Mouse (Mus musculus): ENCODE data around the gene Tnnc2. TPM values are rescaled to one million over a fixed set of nuclear protein-coding genes. Genes with fewer than 3 reads are reported as not detected.
"Not testable (repeated sequence)": the region's sequence is repeated elsewhere in the genome, so short reads cannot be mapped to it uniquely, and the experiment has no call there.

Gene Tnnc2
- polyA plus RNA-seq, 1 experiment from 2014 or later: 8.1 TPM

DNA sequence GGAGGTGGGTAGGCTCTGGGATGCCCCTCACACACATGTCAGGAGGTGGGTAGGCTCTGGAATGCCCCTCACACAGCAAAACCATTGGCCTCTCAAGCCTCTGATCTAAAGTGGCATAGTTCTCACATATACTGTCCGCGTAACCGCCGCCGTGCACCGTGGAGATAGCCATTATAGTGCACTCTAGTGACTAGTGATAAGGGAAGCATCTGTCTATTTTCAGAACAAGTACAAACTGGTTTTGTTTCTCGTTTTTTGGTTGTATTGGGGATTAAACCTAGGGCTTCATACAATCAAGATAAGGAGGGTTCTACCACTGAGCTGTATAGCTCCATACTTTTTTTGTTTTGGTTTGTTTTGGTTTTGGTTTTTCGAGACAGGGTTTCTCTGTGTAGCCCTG is 36.1 kb upstream of the Tnnc2 start:
- H3K27ac ChIP-seq: no peak overlapping the region
- peaks cover 12% of the 10 kb centered on the region; the same call in 1 of the 2 replicates for H3K4me1 ChIP-seq
- H3K4me3 ChIP-seq (replicated peaks): no peak overlapping the region
- no peak for ATAC-seq (ENCODE audit: insufficient read depth, low FRiP score, low read depth)
- peaks cover 6% of the 10 kb centered on the region; the same call in 1 of the 2 replicates for H3K36me3 ChIP-seq
- no peak overlapping the region for H3K9ac ChIP-seq
- no peak overlapping the region for H3K4me2 ChIP-seq
- no peaks in the 10 kb centered on the region for H3K27me3 ChIP-seq (replicated peaks)
- no peaks in the 10 kb centered on the region for H3K9me3 ChIP-seq
- WGBS: 88% methylated on average over 8 of the region's 8 CpGs

DNA sequence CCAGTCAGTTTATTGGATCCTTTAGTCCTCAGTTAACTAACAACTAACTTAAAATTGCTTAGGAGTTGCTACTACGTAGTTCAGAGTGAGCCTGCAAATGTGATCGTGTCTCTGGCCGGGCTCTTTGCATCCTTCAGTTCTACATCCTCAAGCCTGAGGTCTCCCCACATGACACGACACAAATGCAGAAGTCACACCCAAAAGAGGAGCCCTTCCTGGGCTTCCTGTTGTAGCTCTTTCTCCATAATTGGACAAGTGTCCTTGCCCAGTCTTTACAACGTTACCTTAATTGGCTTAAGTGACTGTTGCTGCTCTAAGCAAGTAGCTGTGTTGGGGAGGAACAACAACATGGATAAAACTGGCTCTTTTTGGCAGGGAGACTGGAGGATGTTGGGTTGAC is 35.6 kb upstream of the Tnnc2 start:
- Histone ChIP-seq H3K27me3 (replicated peaks) (no peaks in the 10 kb centered on the region), H3K36me3 (peaks cover 6% of the 10 kb centered on the region; the same call in 1 of the 2 replicates), H3K27ac (no peak overlapping the region), H3K9ac (no peak overlapping the region), H3K4me3 (replicated peaks) (no peak overlapping the region), H3K9me3 (no peaks in the 10 kb centered on the region), H3K4me2 (no peak overlapping the region), H3K4me1 (peaks cover 12% of the 10 kb centered on the region; the same call in 1 of the 2 replicates)
- ATAC-seq (ENCODE audit: insufficient read depth, low FRiP score, low read depth): no peak
- WGBS: 86% methylated on average over 5 of the region's 5 CpGs

DNA sequence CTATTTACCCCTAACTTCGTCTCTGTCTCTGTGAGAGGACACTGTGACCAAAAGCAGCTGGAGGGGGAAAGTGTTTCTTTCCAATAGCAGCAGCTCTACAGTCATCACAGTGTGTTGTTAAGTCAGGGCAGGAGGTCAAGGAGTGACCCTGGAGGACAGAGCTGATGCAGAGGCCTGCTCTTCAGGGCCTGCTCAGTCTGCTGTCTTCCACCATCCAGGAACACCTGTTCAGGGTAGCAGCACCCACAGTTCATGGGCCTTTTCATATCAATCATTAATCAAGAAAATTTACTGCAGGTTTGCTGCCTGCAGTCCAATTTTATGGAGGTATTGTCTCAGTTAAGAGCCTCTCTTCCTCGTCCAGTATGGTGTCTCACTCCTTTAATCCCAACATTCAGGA is 33.8 kb upstream of the Tnnc2 start:
- Histone ChIP-seq H3K9ac (no peak overlapping the region), H3K4me2 (no peak overlapping the region), H3K4me1 (peaks cover 12% of the 10 kb centered on the region; the same call in 1 of the 2 replicates), H3K9me3 (no peaks in the 10 kb centered on the region), H3K27ac (no peak overlapping the region), H3K36me3 (0 out of 2 replicates have a peak, but pooled peaks cover under 1% of the 10 kb centered on the region), H3K4me3 (replicated peaks) (no peak overlapping the region), H3K27me3 (replicated peaks) (no peaks in the 10 kb centered on the region)
- 59% methylated on average over 2 of the region's 2 CpGs for WGBS
- no peak for ATAC-seq (ENCODE audit: insufficient read depth, low FRiP score, low read depth)

DNA sequence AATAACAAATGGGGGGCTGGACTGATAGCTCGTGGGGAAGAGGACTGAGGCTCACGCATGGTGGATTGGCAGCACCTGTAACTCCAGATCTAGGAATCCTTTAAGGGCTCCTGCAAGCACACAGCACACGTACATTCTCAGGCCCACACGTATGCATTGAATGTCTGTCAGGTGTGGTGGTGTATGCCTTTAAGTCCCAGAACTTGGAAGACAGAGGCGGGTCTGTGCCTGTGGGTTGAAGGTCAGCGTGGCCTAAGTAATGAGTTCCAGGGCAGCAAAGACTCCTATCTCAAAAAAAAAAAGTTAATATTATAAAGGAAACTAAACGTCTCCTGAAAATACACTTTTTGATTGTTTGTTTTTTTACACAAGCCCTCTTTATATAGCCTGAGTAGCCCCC is 26.8 kb upstream of the Tnnc2 start:
- H3K4me3 ChIP-seq (replicated peaks): no peak overlapping the region
- no peaks in the 10 kb centered on the region for H3K27me3 ChIP-seq (replicated peaks)
- H3K9me3 ChIP-seq: no peaks in the 10 kb centered on the region
- peaks cover 10% of the 10 kb centered on the region; the same call in 1 of the 2 replicates for H3K36me3 ChIP-seq
- ATAC-seq (ENCODE audit: insufficient read depth, low FRiP score, low read depth): no peak
- H3K9ac ChIP-seq: no peak overlapping the region
- peaks cover 11% of the 10 kb centered on the region for H3K4me1 ChIP-seq
- 62% methylated on average over 7 of the region's 7 CpGs for WGBS
- H3K27ac ChIP-seq: 0 out of 2 replicates have a peak overlapping the region, but pooled peaks have one; percentile 10
- 0 out of 2 replicates have a peak overlapping the region, but pooled peaks have one; percentile 8 for H3K4me2 ChIP-seq

DNA sequence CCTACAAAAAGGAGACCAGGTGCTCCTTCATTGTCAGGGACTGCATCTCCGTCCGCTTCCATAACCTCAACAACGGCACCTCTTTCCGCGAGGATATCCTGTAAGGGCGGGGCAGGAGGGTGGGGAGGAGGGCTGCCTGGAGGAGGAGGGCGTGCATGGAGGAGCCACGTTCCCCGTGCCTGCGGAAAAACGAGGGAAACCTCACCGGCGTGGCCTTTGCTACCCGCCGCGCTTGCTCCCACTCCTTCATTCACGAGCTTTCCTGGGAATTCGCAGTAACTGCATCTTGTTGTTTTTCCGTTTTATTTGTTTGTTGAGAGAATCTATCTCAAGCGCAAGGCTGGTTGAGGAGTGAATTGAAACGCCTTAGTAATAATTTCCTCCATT is 25.6 kb upstream of the Tnnc2 start:
- under 1% methylated on average over 21 of the region's 21 CpGs for WGBS
- peak; percentile 53; the same call in 1 of the 2 replicates for ATAC-seq (ENCODE audit: insufficient read depth, low FRiP score, low read depth)
- no peaks in the 10 kb centered on the region for H3K27me3 ChIP-seq (replicated peaks)
- peak overlapping the region; percentile 81 for H3K9ac ChIP-seq
- H3K4me1 ChIP-seq: peaks cover 11% of the 10 kb centered on the region
- H3K9me3 ChIP-seq: no peaks in the 10 kb centered on the region
- H3K36me3 ChIP-seq: peaks cover 10% of the 10 kb centered on the region; the same call in 1 of the 2 replicates
- H3K27ac ChIP-seq: peak overlapping the region; percentile 92
- peak overlapping the region; percentile 91 for H3K4me2 ChIP-seq
- peak overlapping the region; percentile 88 for H3K4me3 ChIP-seq (replicated peaks)

DNA sequence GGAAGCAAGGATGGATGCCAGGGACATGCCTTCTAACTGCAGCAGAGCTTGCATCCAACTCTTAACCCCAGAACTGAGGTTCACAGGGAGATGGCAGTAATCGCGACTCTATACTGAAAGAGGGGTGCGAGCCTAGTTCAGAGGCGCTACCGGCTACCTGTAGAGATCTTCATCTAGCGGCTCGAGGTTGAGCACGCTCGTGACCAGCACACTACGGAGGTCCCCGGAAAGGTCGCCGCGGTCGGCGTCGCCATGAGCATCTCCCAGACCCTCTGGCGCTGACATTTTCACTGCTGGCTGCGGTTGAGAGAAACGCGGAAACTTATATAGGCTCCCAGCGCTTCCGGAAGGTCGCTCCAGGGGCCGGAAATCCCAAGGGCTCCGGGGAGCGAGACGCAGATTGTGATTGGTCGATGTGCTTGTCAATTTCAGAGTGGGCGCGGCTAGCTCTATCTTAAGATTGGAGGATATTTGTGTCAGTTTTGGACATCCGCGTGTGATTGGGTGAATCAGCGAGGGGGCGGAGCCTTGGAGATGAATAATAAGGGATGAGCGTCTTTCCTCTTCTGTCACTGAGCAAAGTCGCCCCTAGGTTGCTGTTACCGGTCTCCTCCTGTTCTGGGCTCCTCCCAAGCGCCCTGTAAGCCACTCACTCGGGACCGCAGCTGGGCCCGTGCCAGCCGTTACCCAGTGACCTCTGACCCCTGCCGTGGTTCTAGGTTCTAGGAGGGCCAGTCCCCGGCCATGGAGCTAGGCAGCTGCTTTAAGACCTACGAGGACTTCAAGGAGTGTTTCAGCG is 25.0 kb upstream of the Tnnc2 start, which contains the start of the genes Acot8 and Zswim3:
Gene Acot8 (minus strand): TSS at position 350 of the 799 bp plus-strand sequence.
Gene Zswim3 (plus strand): TSS at position 566 of the 799 bp plus-strand sequence.
- under 1% methylated on average over 47 of the region's 47 CpGs for WGBS
- Histone ChIP-seq H3K27me3 (replicated peaks) (no peaks in the 10 kb centered on the region), H3K27ac (peak within 1 kb of the TSS; percentile 92), H3K9ac (peak within 1 kb of the TSS; percentile 81), H3K4me3 (replicated peaks) (peak within 1 kb of the TSS; percentile 88), H3K4me1 (peaks cover 11% of the 10 kb centered on the region), H3K36me3 (peaks cover 13% of the 10 kb centered on the region; the same call in 1 of the 2 replicates), H3K4me2 (peak within 1 kb of the TSS; percentile 91), H3K9me3 (no peaks in the 10 kb centered on the region)
- peak; percentile 95 for ATAC-seq (ENCODE audit: insufficient read depth, low FRiP score, low read depth)

DNA sequence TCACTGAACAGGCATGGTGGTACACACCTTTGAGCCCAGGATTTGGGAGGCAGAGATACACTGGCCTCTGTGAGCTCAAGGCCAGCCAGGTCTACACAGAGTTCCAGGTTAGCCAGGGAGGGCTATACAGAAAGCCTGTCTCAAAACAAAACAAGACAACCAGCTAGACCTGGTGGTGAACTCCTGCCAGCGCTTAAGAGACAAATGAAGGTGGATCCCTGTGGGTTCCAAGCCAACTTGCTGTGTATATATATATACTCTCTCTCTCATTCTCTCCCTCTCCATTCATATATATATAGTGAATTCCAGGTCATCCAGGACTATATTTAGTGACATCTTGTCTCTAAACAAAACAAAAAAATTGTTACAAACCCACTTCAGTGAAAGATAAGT is 24.1 kb upstream of the Tnnc2 start:
- H3K9ac ChIP-seq: peak overlapping the region; percentile 47
- H3K27ac ChIP-seq: no peak overlapping the region
- WGBS: 56% methylated on average over 1 of the region's 1 CpGs
- no peak for ATAC-seq (ENCODE audit: insufficient read depth, low FRiP score, low read depth)
- H3K27me3 ChIP-seq (replicated peaks): no peaks in the 10 kb centered on the region
- H3K36me3 ChIP-seq: peaks cover 20% of the 10 kb centered on the region; the same call in 1 of the 2 replicates
- no peaks in the 10 kb centered on the region for H3K9me3 ChIP-seq
- peak overlapping the region; percentile 58 for H3K4me2 ChIP-seq
- H3K4me3 ChIP-seq (replicated peaks): peak overlapping the region; percentile 88
- peaks cover 11% of the 10 kb centered on the region for H3K4me1 ChIP-seq

DNA sequence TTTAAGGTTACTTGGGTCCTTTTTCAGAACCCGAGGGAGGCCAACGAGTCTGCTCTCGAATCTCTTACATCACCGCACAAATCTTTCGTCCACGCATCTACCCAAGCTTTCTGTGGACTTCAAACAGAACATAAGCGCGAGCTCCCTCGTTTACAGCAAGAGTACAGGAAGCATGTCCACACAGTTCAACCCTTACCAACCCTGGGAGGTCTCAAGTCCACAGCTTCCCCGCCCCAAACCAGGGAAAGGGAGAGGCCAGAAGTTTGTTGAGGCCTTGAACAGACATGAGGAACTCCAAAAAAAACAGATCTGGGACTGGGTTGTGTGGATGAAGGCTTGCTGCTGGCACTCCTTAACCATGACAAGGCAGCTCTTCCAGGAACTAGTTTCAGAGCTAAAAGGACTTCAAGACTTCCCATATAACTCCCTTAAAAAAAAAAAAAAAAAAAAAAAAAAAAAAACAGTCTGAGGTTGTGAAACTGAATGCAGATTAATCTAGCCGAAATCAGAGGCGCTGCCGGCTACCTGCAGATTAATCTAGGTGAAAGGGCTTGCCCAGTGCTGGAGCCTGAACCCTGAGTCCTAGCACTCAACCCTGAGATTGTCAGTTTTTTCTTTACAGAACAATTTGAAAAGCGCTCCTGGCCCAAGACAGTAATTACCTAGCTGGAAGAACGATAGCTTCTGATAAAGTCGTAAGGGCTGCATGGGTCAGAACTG is 23.6 kb upstream of the Tnnc2 start:
- H3K9me3 ChIP-seq: no peaks in the 10 kb centered on the region
- ATAC-seq (ENCODE audit: insufficient read depth, low FRiP score, low read depth): no peak
- H3K4me2 ChIP-seq: peak overlapping the region; percentile 58
- H3K4me3 ChIP-seq (replicated peaks): peak overlapping the region; percentile 88
- WGBS: 85% methylated on average over 16 of the region's 16 CpGs
- H3K36me3 ChIP-seq: peaks cover 19% of the 10 kb centered on the region; the same call in 1 of the 2 replicates
- no peaks in the 10 kb centered on the region for H3K27me3 ChIP-seq (replicated peaks)
- H3K9ac ChIP-seq: peak overlapping the region; percentile 47; the same call in 1 of the 2 replicates
- peaks cover 11% of the 10 kb centered on the region for H3K4me1 ChIP-seq
- no peak overlapping the region for H3K27ac ChIP-seq

DNA sequence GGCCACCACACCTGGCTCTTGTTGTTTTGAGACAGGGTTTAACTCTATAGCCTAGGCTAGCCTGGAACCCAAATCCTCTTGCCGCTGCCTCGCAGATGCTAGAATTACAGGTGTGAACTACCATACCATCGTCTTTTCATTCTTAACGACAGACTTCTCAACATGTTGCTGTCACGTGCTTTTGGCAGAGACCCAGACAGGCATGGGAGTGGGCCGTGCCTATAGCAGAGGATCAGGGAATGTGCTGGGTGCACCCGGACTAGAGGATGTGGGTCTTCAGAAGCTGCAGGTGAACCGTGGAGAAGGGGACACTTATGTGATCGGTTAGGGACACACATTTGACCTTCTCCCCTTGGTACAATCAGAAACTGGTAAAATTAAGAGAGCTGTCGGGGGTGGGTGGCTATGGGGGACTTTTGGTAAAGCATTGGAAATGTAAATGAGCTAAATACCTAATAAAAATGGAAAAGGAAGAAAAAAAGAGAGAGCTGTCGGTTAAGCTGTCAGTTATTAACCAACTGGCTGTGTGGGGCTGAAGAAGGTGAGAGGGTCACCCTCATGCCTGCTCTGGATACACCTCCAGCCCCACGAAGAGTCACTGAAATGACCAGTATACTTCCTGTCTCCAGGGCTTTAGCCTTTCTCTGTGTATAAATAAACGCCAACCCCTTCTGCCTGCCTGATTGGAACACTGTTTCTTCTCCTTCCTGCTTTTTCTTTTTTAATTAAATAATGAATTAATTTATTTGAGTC is 20.7 kb upstream of the Tnnc2 start:
- Histone ChIP-seq H3K4me3 (replicated peaks) (no peak overlapping the region), H3K36me3 (peaks cover 30% of the 10 kb centered on the region), H3K4me1 (peaks cover 5% of the 10 kb centered on the region), H3K9me3 (no peaks in the 10 kb centered on the region), H3K4me2 (no peak overlapping the region), H3K27ac (no peak overlapping the region), H3K9ac (no peak overlapping the region), H3K27me3 (replicated peaks) (no peaks in the 10 kb centered on the region)
- ATAC-seq (ENCODE audit: insufficient read depth, low FRiP score, low read depth): no peak
- WGBS: 88% methylated on average over 13 of the region's 13 CpGs

DNA sequence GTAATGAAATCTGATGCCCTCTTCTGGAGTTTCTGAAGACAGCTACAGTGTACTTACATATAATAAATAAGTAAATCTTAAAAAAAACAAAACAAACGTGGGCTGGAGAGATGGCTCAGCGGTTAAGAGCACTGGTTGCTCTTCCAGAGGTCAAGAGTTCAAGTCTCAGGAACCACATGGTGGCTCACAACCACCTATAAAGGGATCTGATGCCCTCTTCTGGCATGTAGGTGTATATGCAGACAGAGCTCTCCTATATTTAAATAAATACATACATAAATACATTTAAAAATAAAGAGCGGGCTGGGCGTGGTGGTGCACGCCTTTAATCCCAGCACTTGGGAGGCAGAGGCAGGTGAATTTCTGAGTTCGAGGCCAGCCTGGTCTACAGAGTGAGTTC is 18.8 kb upstream of the Tnnc2 start:
- H3K27ac ChIP-seq; H3K9me3 ChIP-seq; H3K4me1 ChIP-seq; H3K4me3 ChIP-seq (replicated peaks); ATAC-seq (ENCODE audit: insufficient read depth, low FRiP score, low read depth); H3K9ac ChIP-seq; H3K4me2 ChIP-seq; H3K27me3 ChIP-seq (replicated peaks): not testable (repeated sequence)
- peaks cover 43% of the 10 kb centered on the region for H3K36me3 ChIP-seq
- 80% methylated on average over 6 of the region's 6 CpGs for WGBS

DNA sequence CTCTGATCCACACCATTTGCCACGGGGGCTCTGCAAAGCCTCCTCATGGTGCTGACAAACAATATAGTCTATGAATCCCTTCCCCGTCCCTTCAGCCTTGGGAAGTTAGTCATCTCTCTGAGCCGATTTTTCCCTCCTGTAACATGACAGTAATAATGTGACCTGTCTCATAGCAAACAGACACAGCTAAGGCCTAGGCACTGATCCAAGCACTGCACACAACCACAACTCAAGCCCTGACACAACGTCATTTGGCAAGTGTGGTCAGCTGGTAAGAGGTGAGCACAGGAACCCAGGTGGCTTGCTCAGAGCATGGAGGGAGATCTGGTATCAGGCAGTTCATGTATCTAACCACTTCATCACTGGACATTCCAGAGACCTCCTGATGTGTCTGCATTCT is 16.1 kb upstream of the Tnnc2 start:
- H3K27ac ChIP-seq: no peak overlapping the region
- peaks cover 2% of the 10 kb centered on the region; the same call in 1 of the 2 replicates for H3K4me1 ChIP-seq
- H3K27me3 ChIP-seq (replicated peaks): no peaks in the 10 kb centered on the region
- H3K4me3 ChIP-seq (replicated peaks): no peak overlapping the region
- 74% methylated on average over 4 of the region's 4 CpGs for WGBS
- no peaks in the 10 kb centered on the region for H3K9me3 ChIP-seq
- no peak overlapping the region for H3K4me2 ChIP-seq
- peaks cover 51% of the 10 kb centered on the region for H3K36me3 ChIP-seq
- ATAC-seq (ENCODE audit: insufficient read depth, low FRiP score, low read depth): no peak
- H3K9ac ChIP-seq: no peak overlapping the region
